Mouse (Mus musculus): Measurements from ENCODE around the gene Gm15319. TPM values are rescaled to one million over a fixed set of nuclear protein-coding genes. Genes with fewer than 3 reads are reported as not detected.
"Not testable (repeated sequence)": the region's sequence is repeated elsewhere in the genome, so short reads cannot be mapped to it uniquely, and the experiment has no call there.

Gene Gm15319
- polyA plus RNA-seq (2012; rRNA removed), result not detected in 2 replicates

GRCm38 (mm10) chr8:20363110-20363509 lies at the start of gene Gm15319:
Gene Gm15319 (minus strand): TSS chr8:20363210.
- no CpG with 5 or more reads among the region's 2 CpGs for WGBS
- not testable (repeated sequence) for H3K4me1 ChIP-seq (ENCODE audit: control insufficient read depth, insufficient read depth, insufficient read length, low read length)

GRCm38 (mm10) chr8:20410355-20410754 lies 47.3 kb upstream of the Gm15319 start:
- not testable (repeated sequence) for H3K27ac ChIP-seq (ENCODE audit: insufficient read depth, low read depth, low read length); H3K4me3 ChIP-seq (ENCODE audit: low read depth, low read length); H3K27me3 ChIP-seq (ENCODE audit: control insufficient read depth, insufficient read depth, low read length); H3K36me3 ChIP-seq (ENCODE audit: control insufficient read depth, insufficient read depth, low read length); H3K4me1 ChIP-seq (ENCODE audit: control insufficient read depth, insufficient read depth, insufficient read length, low read length)
- 67% methylated on average over 1 of the region's 3 CpGs for WGBS

More at GRCm38 (mm10) chr8:20363110-20363509, at the start of gene Gm15319:
- H3K4me3 ChIP-seq (ENCODE audit: low read depth, low read length); H3K27me3 ChIP-seq (ENCODE audit: control insufficient read depth, insufficient read depth, low read length); H3K36me3 ChIP-seq (ENCODE audit: control insufficient read depth, insufficient read depth, low read length); H3K27ac ChIP-seq (ENCODE audit: insufficient read depth, low read depth, low read length): not testable (repeated sequence)

- WGBS, result 82% methylated on average over 8 of the region's 8 CpGs
- not testable (repeated sequence) for H3K4me3 ChIP-seq (ENCODE audit: low read depth, low read length); H3K36me3 ChIP-seq (ENCODE audit: control insufficient read depth, insufficient read depth, low read length); H3K4me1 ChIP-seq (ENCODE audit: control insufficient read depth, insufficient read depth, insufficient read length, low read length); H3K27me3 ChIP-seq (ENCODE audit: control insufficient read depth, insufficient read depth, low read length); H3K27ac ChIP-seq (ENCODE audit: insufficient read depth, low read depth, low read length)
These were observed 45.5 kb upstream of the Gm15319 start for GRCm38 (mm10) chr8:20408441-20409030.

- WGBS, result 20% methylated on average over 6 of the region's 7 CpGs
These were observed 26.3 kb upstream of the Gm15319 start for GRCm38 (mm10) chr8:20389363-20389739.

GRCm38 (mm10) chr8:20388706-20389362 lies 25.8 kb upstream of the Gm15319 start:
- not testable (repeated sequence) for H3K36me3 ChIP-seq (ENCODE audit: control insufficient read depth, insufficient read depth, low read length); H3K27ac ChIP-seq (ENCODE audit: insufficient read depth, low read depth, low read length); H3K4me1 ChIP-seq (ENCODE audit: control insufficient read depth, insufficient read depth, insufficient read length, low read length); H3K27me3 ChIP-seq (ENCODE audit: control insufficient read depth, insufficient read depth, low read length); H3K4me3 ChIP-seq (ENCODE audit: low read depth, low read length)
- whole genome bisulfite sequencing, result 27% methylated on average over 4 of the region's 7 CpGs

More at GRCm38 (mm10) chr8:20389363-20389739, 26.3 kb upstream of the Gm15319 start:
- H3K27me3 ChIP-seq (ENCODE audit: control insufficient read depth, insufficient read depth, low read length); H3K36me3 ChIP-seq (ENCODE audit: control insufficient read depth, insufficient read depth, low read length); H3K4me3 ChIP-seq (ENCODE audit: low read depth, low read length); H3K27ac ChIP-seq (ENCODE audit: insufficient read depth, low read depth, low read length); H3K4me1 ChIP-seq (ENCODE audit: control insufficient read depth, insufficient read depth, insufficient read length, low read length): not testable (repeated sequence)

GRCm38 (mm10) chr8:20387121-20387794 lies 24.2 kb upstream of the Gm15319 start:
- H3K27ac ChIP-seq (ENCODE audit: insufficient read depth, low read depth, low read length); H3K4me3 ChIP-seq (ENCODE audit: low read depth, low read length): not testable (repeated sequence)
- WGBS, result 80% methylated on average over 2 of the region's 8 CpGs

GRCm38 (mm10) chr8:20384990-20385389 lies 22.0 kb upstream of the Gm15319 start:
- not testable (repeated sequence) for H3K36me3 ChIP-seq (ENCODE audit: control insufficient read depth, insufficient read depth, low read length); H3K27ac ChIP-seq (ENCODE audit: insufficient read depth, low read depth, low read length); H3K27me3 ChIP-seq (ENCODE audit: control insufficient read depth, insufficient read depth, low read length); H3K4me1 ChIP-seq (ENCODE audit: control insufficient read depth, insufficient read depth, insufficient read length, low read length); H3K4me3 ChIP-seq (ENCODE audit: low read depth, low read length)
- WGBS, result 19% methylated on average over 1 of the region's 2 CpGs

More at GRCm38 (mm10) chr8:20387121-20387794, 24.2 kb upstream of the Gm15319 start:
- H3K27me3 ChIP-seq (ENCODE audit: control insufficient read depth, insufficient read depth, low read length); H3K36me3 ChIP-seq (ENCODE audit: control insufficient read depth, insufficient read depth, low read length); H3K4me1 ChIP-seq (ENCODE audit: control insufficient read depth, insufficient read depth, insufficient read length, low read length): not testable (repeated sequence)

- not testable (repeated sequence) for H3K36me3 ChIP-seq (ENCODE audit: control insufficient read depth, insufficient read depth, low read length); H3K27ac ChIP-seq (ENCODE audit: insufficient read depth, low read depth, low read length); H3K4me3 ChIP-seq (ENCODE audit: low read depth, low read length); H3K4me1 ChIP-seq (ENCODE audit: control insufficient read depth, insufficient read depth, insufficient read length, low read length); H3K27me3 ChIP-seq (ENCODE audit: control insufficient read depth, insufficient read depth, low read length)
- WGBS, result 94% methylated on average over 9 of the region's 9 CpGs
These were observed 21.1 kb upstream of the Gm15319 start for GRCm38 (mm10) chr8:20384131-20384530.

- not testable (repeated sequence) for H3K4me3 ChIP-seq (ENCODE audit: low read depth, low read length); H3K27ac ChIP-seq (ENCODE audit: insufficient read depth, low read depth, low read length); H3K4me1 ChIP-seq (ENCODE audit: control insufficient read depth, insufficient read depth, insufficient read length, low read length); H3K27me3 ChIP-seq (ENCODE audit: control insufficient read depth, insufficient read depth, low read length); H3K36me3 ChIP-seq (ENCODE audit: control insufficient read depth, insufficient read depth, low read length)
- WGBS, result 81% methylated on average over 2 of the region's 2 CpGs
These were observed 19.1 kb upstream of the Gm15319 start for GRCm38 (mm10) chr8:20382146-20382545.

- not testable (repeated sequence) for H3K27me3 ChIP-seq (ENCODE audit: control insufficient read depth, insufficient read depth, low read length); H3K36me3 ChIP-seq (ENCODE audit: control insufficient read depth, insufficient read depth, low read length); H3K27ac ChIP-seq (ENCODE audit: insufficient read depth, low read depth, low read length); H3K4me1 ChIP-seq (ENCODE audit: control insufficient read depth, insufficient read depth, insufficient read length, low read length); H3K4me3 ChIP-seq (ENCODE audit: low read depth, low read length)
- 89% methylated on average over 2 of the region's 3 CpGs for WGBS
These were observed 18.6 kb upstream of the Gm15319 start for GRCm38 (mm10) chr8:20381637-20382036.

GRCm38 (mm10) chr8:20381239-20381620 lies 18.2 kb upstream of the Gm15319 start:
- H3K27ac ChIP-seq (ENCODE audit: insufficient read depth, low read depth, low read length); H3K36me3 ChIP-seq (ENCODE audit: control insufficient read depth, insufficient read depth, low read length); H3K27me3 ChIP-seq (ENCODE audit: control insufficient read depth, insufficient read depth, low read length); H3K4me1 ChIP-seq (ENCODE audit: control insufficient read depth, insufficient read depth, insufficient read length, low read length); H3K4me3 ChIP-seq (ENCODE audit: low read depth, low read length): not testable (repeated sequence)
- 75% methylated on average over 1 of the region's 5 CpGs for WGBS

All from small intestine, adult 2 months (tissue).